Mouse (Mus musculus): ENCODE measurements around the gene Rptor. TPM values are rescaled to one million over a fixed set of nuclear protein-coding genes. Genes with fewer than 3 reads are reported as not detected.

Rptor gene
- polyA plus RNA-seq, 1 experiment from 2014 or later = 6.4 TPM

GRCm38 (mm10) chr11:119770985-119771384 is 168.3 kb downstream of the Rptor start:
- no peak overlapping the region for H3K4me2 ChIP-seq
- no peaks in the 10 kb centered on the region for H3K27me3 ChIP-seq
- H3K9me3 ChIP-seq (replicated peaks) = peaks cover 8% of the 10 kb centered on the region; the same call in 1 of the 2 replicates
- H3K4me1 ChIP-seq (replicated peaks) = peaks cover 16% of the 10 kb centered on the region
- ATAC-seq (replicated peaks; ENCODE audit: insufficient number of reproducible peaks, insufficient read depth, low FRiP score, low read depth) = no peak
- H3K9ac ChIP-seq = no peak overlapping the region
- no peak overlapping the region for H3K27ac ChIP-seq
- H3K36me3 ChIP-seq = no peaks in the 10 kb centered on the region; the same call in 1 of the 2 replicates
- WGBS = 63% methylated on average over 4 of the region's 4 CpGs
- H3K4me3 ChIP-seq = no peak overlapping the region

- Histone ChIP-seq H3K36me3 (no peaks in the 10 kb centered on the region; the same call in 1 of the 2 replicates), H3K4me3 (no peak overlapping the region), H3K9ac (no peak overlapping the region), H3K27ac (no peak overlapping the region), H3K9me3 (replicated peaks) (peaks cover 8% of the 10 kb centered on the region; the same call in 1 of the 2 replicates), H3K27me3 (no peaks in the 10 kb centered on the region), H3K4me1 (replicated peaks) (no peaks in the 10 kb centered on the region; the same call in 1 of the 2 replicates), H3K4me2 (no peak overlapping the region)
- 65% methylated on average over 3 of the region's 3 CpGs for WGBS
- no peak for ATAC-seq (replicated peaks; ENCODE audit: insufficient number of reproducible peaks, insufficient read depth, low FRiP score, low read depth)
Observed at GRCm38 (mm10) chr11:119772896-119773295, 170.2 kb downstream of the Rptor start.

- Histone ChIP-seq H3K4me1 (replicated peaks) (no peaks in the 10 kb centered on the region), H3K9me3 (replicated peaks) (peaks cover 8% of the 10 kb centered on the region; the same call in 1 of the 2 replicates), H3K36me3 (no peaks in the 10 kb centered on the region; the same call in 1 of the 2 replicates), H3K9ac (no peak overlapping the region), H3K4me2 (no peak overlapping the region), H3K27me3 (no peaks in the 10 kb centered on the region), H3K27ac (no peak overlapping the region), H3K4me3 (no peak overlapping the region)
- ATAC-seq (replicated peaks; ENCODE audit: insufficient number of reproducible peaks, insufficient read depth, low FRiP score, low read depth) = no peak
- WGBS = 82% methylated on average over 5 of the region's 5 CpGs
Observed at GRCm38 (mm10) chr11:119775076-119775760, 172.5 kb downstream of the Rptor start.

GRCm38 (mm10) chr11:119777236-119777635 is 174.5 kb downstream of the Rptor start:
- no peak for ATAC-seq (replicated peaks; ENCODE audit: insufficient number of reproducible peaks, insufficient read depth, low FRiP score, low read depth)
- Histone ChIP-seq H3K36me3 (no peaks in the 10 kb centered on the region; the same call in 1 of the 2 replicates), H3K27me3 (no peaks in the 10 kb centered on the region), H3K4me2 (no peak overlapping the region), H3K27ac (no peak overlapping the region), H3K9ac (no peak overlapping the region), H3K4me1 (replicated peaks) (no peaks in the 10 kb centered on the region), H3K4me3 (no peak overlapping the region), H3K9me3 (replicated peaks) (peaks cover 8% of the 10 kb centered on the region; the same call in 1 of the 2 replicates)
- 62% methylated on average over 3 of the region's 3 CpGs for WGBS

GRCm38 (mm10) chr11:119777872-119778271 is 175.2 kb downstream of the Rptor start:
- H3K4me3 ChIP-seq = no peak overlapping the region
- H3K36me3 ChIP-seq = no peaks in the 10 kb centered on the region; the same call in 1 of the 2 replicates
- no peak overlapping the region for H3K9ac ChIP-seq
- no peaks in the 10 kb centered on the region for H3K4me1 ChIP-seq (replicated peaks)
- ATAC-seq (replicated peaks; ENCODE audit: insufficient number of reproducible peaks, insufficient read depth, low FRiP score, low read depth) = no peak
- H3K9me3 ChIP-seq (replicated peaks) = peaks cover 8% of the 10 kb centered on the region; the same call in 1 of the 2 replicates
- no peak overlapping the region for H3K4me2 ChIP-seq
- H3K27ac ChIP-seq = no peak overlapping the region
- 88% methylated on average over 1 of the region's 1 CpGs for WGBS
- H3K27me3 ChIP-seq = no peaks in the 10 kb centered on the region

- peaks cover 11% of the 10 kb centered on the region for H3K4me1 ChIP-seq (replicated peaks)
- no peaks in the 10 kb centered on the region; the same call in 1 of the 2 replicates for H3K36me3 ChIP-seq
- H3K4me3 ChIP-seq = no peak overlapping the region
- no peak overlapping the region for H3K9ac ChIP-seq
- H3K27me3 ChIP-seq = no peaks in the 10 kb centered on the region
- ATAC-seq (replicated peaks; ENCODE audit: insufficient number of reproducible peaks, insufficient read depth, low FRiP score, low read depth) = no peak
- H3K27ac ChIP-seq = no peak overlapping the region
- WGBS = 81% methylated on average over 8 of the region's 8 CpGs
- no peak overlapping the region for H3K4me2 ChIP-seq
- H3K9me3 ChIP-seq (replicated peaks) = peaks cover 6% of the 10 kb centered on the region; the same call in 1 of the 2 replicates
Observed at GRCm38 (mm10) chr11:119780290-119780689, 177.6 kb downstream of the Rptor start.

GRCm38 (mm10) chr11:119781165-119781564 is 178.5 kb downstream of the Rptor start:
- 80% methylated on average over 2 of the region's 2 CpGs for WGBS
- Histone ChIP-seq H3K4me3 (no peak overlapping the region), H3K4me2 (no peak overlapping the region), H3K27me3 (no peaks in the 10 kb centered on the region), H3K4me1 (replicated peaks) (peaks cover 18% of the 10 kb centered on the region), H3K36me3 (no peaks in the 10 kb centered on the region), H3K27ac (no peak overlapping the region), H3K9me3 (replicated peaks) (no peaks in the 10 kb centered on the region), H3K9ac (no peak overlapping the region)
- ATAC-seq (replicated peaks; ENCODE audit: insufficient number of reproducible peaks, insufficient read depth, low FRiP score, low read depth) = no peak

- 90% methylated on average over 4 of the region's 4 CpGs for WGBS
Observed at GRCm38 (mm10) chr11:119781726-119782125, 179.0 kb downstream of the Rptor start.

GRCm38 (mm10) chr11:119783653-119784052 is 180.9 kb downstream of the Rptor start:
- 74% methylated on average over 4 of the region's 4 CpGs for WGBS
- no peaks in the 10 kb centered on the region for H3K9me3 ChIP-seq (replicated peaks)
- H3K27me3 ChIP-seq = no peaks in the 10 kb centered on the region
- H3K36me3 ChIP-seq = no peaks in the 10 kb centered on the region
- H3K4me3 ChIP-seq = no peak overlapping the region
- peaks cover 21% of the 10 kb centered on the region for H3K4me1 ChIP-seq (replicated peaks)
- H3K9ac ChIP-seq = no peak overlapping the region
- H3K27ac ChIP-seq = no peak overlapping the region
- ATAC-seq (replicated peaks; ENCODE audit: insufficient number of reproducible peaks, insufficient read depth, low FRiP score, low read depth) = no peak
- no peak overlapping the region for H3K4me2 ChIP-seq

More at GRCm38 (mm10) chr11:119781726-119782125, 179.0 kb downstream of the Rptor start:
- H3K27me3 ChIP-seq = no peaks in the 10 kb centered on the region
- H3K36me3 ChIP-seq = no peaks in the 10 kb centered on the region
- no peak overlapping the region for H3K27ac ChIP-seq
- H3K4me2 ChIP-seq = no peak overlapping the region
- peaks cover 21% of the 10 kb centered on the region for H3K4me1 ChIP-seq (replicated peaks)
- no peak for ATAC-seq (replicated peaks; ENCODE audit: insufficient number of reproducible peaks, insufficient read depth, low FRiP score, low read depth)
- H3K9ac ChIP-seq = no peak overlapping the region
- no peak overlapping the region for H3K4me3 ChIP-seq
- H3K9me3 ChIP-seq (replicated peaks) = no peaks in the 10 kb centered on the region

GRCm38 (mm10) chr11:119784672-119785341 is 182.1 kb downstream of the Rptor start:
- Histone ChIP-seq H3K4me1 (replicated peaks) (peaks cover 21% of the 10 kb centered on the region), H3K27ac (peak overlapping the region; percentile 63), H3K36me3 (no peaks in the 10 kb centered on the region), H3K9me3 (replicated peaks) (no peaks in the 10 kb centered on the region), H3K4me2 (no peak overlapping the region), H3K9ac (no peak overlapping the region), H3K27me3 (no peaks in the 10 kb centered on the region), H3K4me3 (no peak overlapping the region)
- ATAC-seq (replicated peaks; ENCODE audit: insufficient number of reproducible peaks, insufficient read depth, low FRiP score, low read depth) = no peak
- WGBS = 69% methylated on average over 12 of the region's 12 CpGs

- no peak overlapping the region for H3K9ac ChIP-seq
- H3K27ac ChIP-seq = peak overlapping the region; percentile 63; the same call in 1 of the 2 replicates
Observed at GRCm38 (mm10) chr11:119785661-119786384, 183.1 kb downstream of the Rptor start.

More at GRCm38 (mm10) chr11:119785661-119786384, 183.1 kb downstream of the Rptor start:
- H3K4me2 ChIP-seq = no peak overlapping the region
- no peak for ATAC-seq (replicated peaks; ENCODE audit: insufficient number of reproducible peaks, insufficient read depth, low FRiP score, low read depth)
- no peak overlapping the region for H3K4me3 ChIP-seq
- no peaks in the 10 kb centered on the region for H3K27me3 ChIP-seq
- H3K9me3 ChIP-seq (replicated peaks) = no peaks in the 10 kb centered on the region
- WGBS = 83% methylated on average over 7 of the region's 7 CpGs
- peaks cover 21% of the 10 kb centered on the region for H3K4me1 ChIP-seq (replicated peaks)
- no peaks in the 10 kb centered on the region for H3K36me3 ChIP-seq
